Mouse (Mus musculus): Measurements from ENCODE around the gene Musk.
"Not testable (repeated sequence)": the region's sequence is repeated elsewhere in the genome, so short reads cannot be mapped to it uniquely, and the experiment has no call there.

Gene Musk

GRCm38 (mm10) chr4:58285687-58286086 is at the start of gene Musk:
Gene Musk, plus strand, starts transcription at chr4:58285960.
- DNase-seq (ENCODE audit: low read depth, low spot score) = no peak

GRCm38 (mm10) chr4:58240416-58240815 is 45.3 kb upstream of the Musk start:
- DNase-seq (ENCODE audit: low read depth, low spot score) = no peak

DNA sequence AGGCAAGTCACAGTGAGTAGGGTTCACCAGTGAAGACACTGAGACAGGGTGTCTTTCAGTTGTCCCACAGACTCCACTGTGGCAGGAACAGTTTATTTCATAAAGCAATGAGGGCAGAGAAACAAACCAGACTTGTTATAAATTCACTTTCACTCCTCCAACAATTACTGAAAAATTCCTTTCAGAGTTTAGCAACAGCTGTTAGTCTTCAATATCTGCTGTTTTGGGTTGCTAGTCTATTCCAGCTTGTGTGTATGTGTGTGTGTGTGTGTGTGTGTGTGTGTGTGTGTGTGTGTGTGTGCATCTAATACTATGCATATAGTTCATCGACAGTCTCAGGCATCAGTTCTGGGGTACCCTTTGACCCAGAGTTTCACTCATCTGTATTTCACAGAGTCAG is 40.2 kb upstream of the Musk start:
- no peak for DNase-seq (ENCODE audit: low read depth, low spot score)

GRCm38 (mm10) chr4:58252381-58252780 is 33.4 kb upstream of the Musk start:
- DNase-seq (ENCODE audit: low read depth, low spot score) = no peak

- peak; percentile 49 for DNase-seq (ENCODE audit: low read depth, low spot score)
Observed at GRCm38 (mm10) chr4:58253410-58253809, 32.4 kb upstream of the Musk start.

- DNase-seq (ENCODE audit: low read depth, low spot score) = not testable (repeated sequence)
Observed at GRCm38 (mm10) chr4:58260767-58261166, 25.0 kb upstream of the Musk start.

GRCm38 (mm10) chr4:58266294-58266693 is 19.5 kb upstream of the Musk start:
- no peak for DNase-seq (ENCODE audit: low read depth, low spot score)

DNA sequence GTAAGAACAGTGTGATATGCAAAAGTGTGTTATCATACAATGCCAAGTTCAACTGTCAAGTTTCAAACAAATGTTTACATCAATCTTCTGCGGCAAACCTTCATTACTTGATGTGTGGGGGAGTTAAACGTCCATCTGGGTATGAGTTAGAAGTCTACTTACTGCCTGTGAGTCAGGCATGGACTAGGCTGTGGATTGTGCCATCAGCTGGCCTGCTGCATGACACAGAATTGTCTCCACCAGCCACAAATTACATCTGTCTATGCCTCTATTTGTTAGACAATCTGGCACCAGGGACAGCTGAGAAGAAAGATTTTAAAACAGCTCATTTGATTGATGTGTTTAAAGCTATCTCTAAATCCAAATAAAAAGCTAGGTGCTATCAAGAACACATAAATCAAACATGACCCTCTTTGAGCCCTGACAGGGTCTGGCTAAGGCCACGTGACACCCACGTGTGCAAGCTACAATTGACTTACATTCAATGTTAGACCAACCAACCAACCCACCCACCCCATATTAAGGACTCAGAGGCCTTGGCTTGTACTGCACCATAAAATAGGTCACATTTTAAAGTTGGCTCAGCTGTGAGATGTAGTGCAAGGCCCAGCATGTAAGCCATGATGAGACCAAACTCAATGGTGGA is 16.7 kb upstream of the Musk start:
- DNase-seq (ENCODE audit: low read depth, low spot score) = no peak

GRCm38 (mm10) chr4:58269961-58270360 is 15.8 kb upstream of the Musk start:
- no peak for DNase-seq (ENCODE audit: low read depth, low spot score)

DNA sequence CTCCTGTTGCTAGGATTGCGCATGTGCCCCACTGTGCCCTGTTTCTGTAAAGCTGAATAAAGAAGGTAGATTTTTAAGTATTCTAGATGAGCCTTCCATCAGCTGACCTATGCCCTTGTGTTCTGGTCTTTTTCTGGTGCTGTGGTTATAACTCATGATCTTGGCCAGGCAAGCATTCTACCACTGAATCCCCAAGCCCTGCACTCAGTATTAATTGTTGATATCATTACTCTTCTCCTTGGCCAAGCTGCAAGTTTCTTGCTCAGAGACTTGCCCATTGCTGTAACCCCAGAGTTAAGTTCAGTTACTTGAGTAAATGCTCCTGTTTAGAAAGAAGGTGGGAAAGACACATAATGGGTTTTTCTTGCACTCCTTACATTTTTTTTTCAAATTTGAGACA is 14.8 kb upstream of the Musk start:
- no peak for DNase-seq (ENCODE audit: low read depth, low spot score)

DNA sequence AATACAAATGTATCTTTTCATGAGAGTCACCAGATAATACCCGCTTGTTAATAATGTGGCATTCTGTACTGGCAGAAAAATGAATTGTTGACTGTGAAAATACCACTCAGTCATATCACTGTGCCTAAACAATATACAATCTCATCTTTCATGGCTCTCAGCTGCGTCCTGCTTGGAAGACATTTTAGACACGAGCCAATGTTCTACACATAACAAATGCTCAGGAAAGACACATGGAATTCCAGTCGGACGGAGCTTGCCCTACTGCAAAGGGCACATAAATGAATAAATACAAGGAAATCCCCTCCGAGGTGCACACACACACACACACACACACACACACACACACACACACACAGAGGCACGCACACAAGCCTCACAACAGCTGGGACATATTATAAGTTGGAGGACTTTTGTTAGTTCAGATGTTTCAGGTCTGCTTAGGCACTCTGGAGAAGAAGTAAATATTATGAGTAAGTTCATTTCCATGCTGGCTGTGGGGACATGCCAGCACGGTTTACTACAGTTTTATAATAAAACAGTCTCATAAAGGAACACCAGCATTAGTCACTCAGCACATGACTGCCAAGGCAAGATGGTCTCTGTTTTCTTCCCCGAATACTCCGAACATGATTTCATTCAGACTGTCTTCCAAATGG is 14.1 kb upstream of the Musk start:
- DNase-seq (ENCODE audit: low read depth, low spot score) = no peak

DNA sequence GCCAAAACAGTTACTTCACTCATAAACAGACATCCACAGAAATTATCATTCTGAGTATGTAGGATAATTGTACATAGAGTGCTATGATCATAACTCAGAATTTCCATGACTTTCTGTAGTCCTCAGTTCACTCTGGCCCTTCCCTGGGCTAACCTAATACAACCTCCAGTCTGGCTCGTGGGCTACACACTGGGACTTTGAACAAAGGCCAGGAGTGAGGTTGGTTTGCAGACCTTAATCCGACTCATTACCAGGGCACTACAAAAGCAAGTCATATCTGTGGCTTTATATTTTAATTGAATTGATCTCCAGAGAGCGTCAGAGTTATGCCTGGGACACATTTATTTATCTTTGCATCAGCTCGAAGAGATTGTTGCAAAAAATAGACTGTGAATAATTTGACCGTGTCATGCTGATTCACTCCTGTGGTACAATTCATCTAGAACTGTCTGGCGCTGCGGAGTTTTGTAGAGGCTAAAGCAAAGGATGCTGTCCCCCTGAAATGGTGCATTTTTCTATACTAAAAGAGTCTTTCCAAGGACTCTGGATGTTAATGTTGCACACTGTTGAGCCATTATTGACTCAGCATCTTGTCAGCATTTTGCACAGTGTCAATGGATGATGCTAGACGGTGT is 10.4 kb upstream of the Musk start:
- no peak for DNase-seq (ENCODE audit: low read depth, low spot score)

- DNase-seq (ENCODE audit: low read depth, low spot score) = no peak
Observed at GRCm38 (mm10) chr4:58278368-58278767, 7.4 kb upstream of the Musk start.

DNA sequence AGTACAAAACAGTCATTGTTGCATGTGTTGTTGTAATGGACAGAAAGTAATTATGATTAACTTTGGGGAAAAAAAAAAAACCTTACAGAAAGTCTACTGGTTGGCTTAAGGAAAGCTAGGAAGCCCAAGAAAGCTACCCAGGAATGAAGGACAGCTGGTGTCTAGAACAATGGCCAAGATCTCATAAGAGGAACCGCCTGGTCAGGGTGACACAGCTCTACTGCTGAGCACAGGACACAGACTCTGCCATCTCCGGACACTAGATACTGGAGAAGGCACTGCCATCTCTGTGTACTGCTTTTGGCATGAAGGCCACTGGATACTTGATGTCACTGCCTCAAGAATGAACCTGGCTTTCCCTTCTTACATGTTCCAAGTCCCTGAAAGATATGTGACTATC is 5.6 kb upstream of the Musk start:
- DNase-seq (ENCODE audit: low read depth, low spot score) = no peak

GRCm38 (mm10) chr4:58286368-58287090 is 769 bp downstream of the Musk start:
- no peak for DNase-seq (ENCODE audit: low read depth, low spot score)

- DNase-seq (ENCODE audit: low read depth, low spot score) = no peak
Observed at GRCm38 (mm10) chr4:58288753-58289152, 3.0 kb downstream of the Musk start.

- no peak for DNase-seq (ENCODE audit: low read depth, low spot score)
Observed at GRCm38 (mm10) chr4:58291828-58292227, 6.1 kb downstream of the Musk start.

GRCm38 (mm10) chr4:58293099-58293498 is 7.3 kb downstream of the Musk start:
- no peak for DNase-seq (ENCODE audit: low read depth, low spot score)

GRCm38 (mm10) chr4:58303862-58304261 is 18.1 kb downstream of the Musk start:
- no peak for DNase-seq (ENCODE audit: low read depth, low spot score)

DNA sequence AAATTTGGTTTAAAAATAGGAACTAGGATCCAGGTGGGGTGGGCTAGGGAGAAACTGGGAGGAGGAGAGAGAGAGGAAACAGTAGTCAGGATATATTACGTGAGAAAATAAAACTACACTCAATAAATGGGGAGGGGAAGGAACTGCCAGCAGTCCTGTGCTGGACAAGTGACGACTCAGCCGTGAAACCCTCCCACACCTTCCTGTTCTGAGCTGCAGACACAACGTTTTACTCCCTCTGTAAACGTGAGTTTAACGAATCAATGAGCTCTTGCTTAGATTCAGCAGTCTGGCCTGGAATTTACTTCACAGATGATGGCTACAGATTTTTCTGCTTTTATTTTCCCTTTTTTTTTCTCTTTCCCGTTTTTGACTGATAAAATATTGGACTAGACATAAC is 18.8 kb downstream of the Musk start:
- no peak for DNase-seq (ENCODE audit: low read depth, low spot score)

GRCm38 (mm10) chr4:58307421-58307820 is 21.7 kb downstream of the Musk start:
- DNase-seq (ENCODE audit: low read depth, low spot score) = no peak

DNA sequence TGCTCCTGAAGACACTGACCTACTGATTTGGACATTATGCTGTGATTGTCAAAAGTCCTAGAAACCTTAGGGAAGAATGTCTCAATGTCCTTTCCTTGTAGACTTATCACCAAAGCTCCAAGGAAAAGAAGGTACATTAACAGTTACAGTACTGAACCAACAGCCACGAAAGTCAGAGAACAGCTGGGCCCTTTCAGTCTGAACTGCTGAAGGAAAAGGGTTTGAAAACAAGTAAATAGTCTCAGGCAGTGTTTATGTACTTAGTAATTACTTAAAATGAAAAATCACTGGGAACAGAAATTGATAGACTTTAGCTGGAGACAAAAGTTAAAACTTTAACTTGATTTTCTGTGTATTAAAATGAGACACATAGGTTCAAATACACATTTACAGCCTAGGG is 27.6 kb downstream of the Musk start:
- DNase-seq (ENCODE audit: low read depth, low spot score) = no peak
